Mouse (Mus musculus): ENCODE data around the gene Ddit4. TPM values are rescaled to one million over a fixed set of nuclear protein-coding genes. Genes with fewer than 3 reads are reported as not detected.
A peak's percentile ranks its signal among the peaks of the same experiment; 100 is the strongest.

The Ddit4 gene
- polyA plus RNA-seq, 1 experiment from 2014 or later, result 2.5 TPM

DNA sequence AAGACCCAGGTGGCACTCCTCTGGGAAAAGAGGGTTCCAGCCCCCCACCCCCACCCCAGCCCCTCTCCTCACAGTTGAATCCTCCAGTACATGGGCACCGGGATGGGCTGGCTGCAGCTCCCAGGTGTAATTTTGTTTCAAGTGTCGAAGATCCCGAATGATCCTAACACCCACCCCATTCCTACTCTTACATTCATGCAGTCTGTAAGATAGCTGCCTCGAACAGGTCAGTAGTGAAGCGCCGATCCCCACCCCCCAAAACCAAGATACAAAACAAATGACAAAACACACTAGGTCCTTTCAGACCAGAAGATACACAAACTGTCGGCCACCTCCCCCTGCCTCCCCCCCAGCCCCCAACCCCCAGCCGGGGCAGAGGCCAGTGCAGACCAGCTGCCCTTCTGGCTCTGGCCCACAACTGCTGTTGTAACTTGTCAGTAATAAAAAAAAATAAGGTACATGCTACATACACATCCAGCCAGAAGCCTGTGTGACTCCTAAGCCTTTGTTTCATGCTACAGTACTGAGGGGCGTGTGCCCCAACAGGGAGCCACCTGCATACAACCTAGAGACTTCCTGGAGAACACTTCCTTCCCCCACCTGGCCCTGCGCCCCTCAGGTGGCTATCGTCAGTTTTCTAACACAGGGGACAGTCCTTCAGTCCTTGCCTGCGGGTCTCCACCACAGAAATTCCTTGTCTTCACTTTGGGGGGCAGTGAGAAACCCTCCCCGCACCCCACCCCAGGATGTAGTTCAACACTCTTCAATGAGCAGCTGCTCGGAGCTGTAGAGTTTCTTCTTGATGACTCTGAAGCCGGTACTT is 1.6 kb downstream of the Ddit4 start:
- no peaks in the 10 kb centered on the region for H3K9me3 ChIP-seq (ENCODE audit: control insufficient read depth, low read depth, low read length)
- peak overlapping the region; percentile 93 for H3K27ac ChIP-seq (ENCODE audit: low read length)
- H3K4me1 ChIP-seq (ENCODE audit: control insufficient read depth, insufficient read depth, low read length), result peaks cover 21% of the 10 kb centered on the region
- H3K36me3 ChIP-seq (ENCODE audit: control insufficient read depth, insufficient read depth, low read length), result no peaks in the 10 kb centered on the region
- peak overlapping the region; percentile 90 for H3K9ac ChIP-seq (replicated peaks; ENCODE audit: low read depth, low read length)
- peak overlapping the region; percentile 91 for H3K4me2 ChIP-seq (replicated peaks; ENCODE audit: low read depth, low read length)
- ATAC-seq (ENCODE audit: insufficient number of reproducible peaks, insufficient read depth, low FRiP score, low read depth), result no peak
- H3K27me3 ChIP-seq (ENCODE audit: control insufficient read depth, insufficient read depth, low read length), result no peaks in the 10 kb centered on the region
- H3K4me3 ChIP-seq (ENCODE audit: low read depth, low read length), result peak overlapping the region; percentile 97
- 31% methylated on average over 15 of the region's 15 CpGs for WGBS

DNA sequence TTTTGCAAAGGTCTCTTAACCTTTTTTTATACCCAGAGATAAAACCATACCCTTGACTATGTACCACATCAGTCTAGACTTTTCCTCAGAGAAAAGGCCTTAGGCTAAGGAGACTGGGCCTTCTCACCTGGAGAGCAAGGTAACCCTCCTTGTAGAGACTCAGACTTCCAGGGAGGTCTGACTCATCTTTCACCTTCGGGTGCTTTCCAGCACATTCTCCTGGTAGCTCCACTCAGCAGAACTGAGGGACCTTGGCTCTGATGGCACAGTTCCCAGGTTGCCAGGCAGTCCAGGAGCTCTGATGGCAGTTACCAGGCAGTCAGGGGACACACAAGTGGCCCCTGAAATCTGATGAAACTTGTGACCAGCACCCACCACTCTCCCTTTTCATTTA is 2.4 kb downstream of the Ddit4 start:
- peak overlapping the region; percentile 91 for H3K4me2 ChIP-seq (replicated peaks; ENCODE audit: low read depth, low read length)
- H3K36me3 ChIP-seq (ENCODE audit: control insufficient read depth, insufficient read depth, low read length), result no peaks in the 10 kb centered on the region
- H3K27me3 ChIP-seq (ENCODE audit: control insufficient read depth, insufficient read depth, low read length), result no peaks in the 10 kb centered on the region
- no peak overlapping the region for H3K9ac ChIP-seq (replicated peaks; ENCODE audit: low read depth, low read length)
- H3K4me3 ChIP-seq (ENCODE audit: low read depth, low read length), result peak overlapping the region; percentile 97
- no peaks in the 10 kb centered on the region for H3K9me3 ChIP-seq (ENCODE audit: control insufficient read depth, low read depth, low read length)
- no peak for ATAC-seq (ENCODE audit: insufficient number of reproducible peaks, insufficient read depth, low FRiP score, low read depth)
- WGBS, result 95% methylated on average over 1 of the region's 1 CpGs
- peaks cover 21% of the 10 kb centered on the region for H3K4me1 ChIP-seq (ENCODE audit: control insufficient read depth, insufficient read depth, low read length)
- H3K27ac ChIP-seq (ENCODE audit: low read length), result peak overlapping the region; percentile 53; the same call in 1 of the 2 replicates

DNA sequence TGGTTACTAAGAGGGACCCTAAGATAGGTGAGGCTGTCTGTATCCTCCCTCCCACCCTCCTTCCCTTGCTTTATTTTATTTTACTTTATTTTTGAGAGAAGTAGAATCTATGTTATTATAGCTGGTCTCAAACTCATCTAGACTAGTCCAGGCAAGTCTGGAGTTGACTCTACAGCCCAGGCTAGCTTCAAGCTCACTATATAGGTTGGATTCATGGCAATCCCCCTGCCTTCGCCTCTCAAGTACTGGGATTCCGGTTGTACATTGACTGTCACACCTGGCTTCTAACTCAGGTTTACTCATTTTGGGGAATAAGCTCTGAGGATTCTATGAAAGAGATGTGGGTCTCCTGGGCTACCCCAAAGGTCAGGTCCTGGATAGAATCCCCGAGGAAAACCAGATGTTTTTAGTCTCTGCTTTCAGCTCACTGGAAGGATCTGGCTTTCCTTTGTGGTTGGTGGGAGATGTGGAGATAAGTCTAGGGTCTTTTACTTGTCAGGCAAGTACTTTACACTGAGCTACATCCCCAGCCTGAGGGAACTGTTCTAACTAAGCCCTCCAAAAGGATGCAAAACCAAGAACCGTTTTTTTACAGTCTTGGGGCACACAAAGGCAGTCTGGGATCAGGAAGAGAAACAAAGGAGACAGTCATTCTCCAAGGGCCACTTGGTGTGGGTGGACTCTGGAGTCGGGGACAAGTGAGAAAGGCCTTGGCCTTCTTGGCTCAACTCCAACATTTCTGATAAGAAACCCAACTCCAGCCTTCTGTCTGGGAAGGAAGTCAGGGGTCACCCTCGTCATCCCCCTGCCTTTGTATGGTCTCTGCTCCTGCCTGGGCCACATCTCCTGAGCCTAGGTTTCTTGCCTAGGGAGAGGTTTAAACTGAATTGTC is 3.0 kb downstream of the Ddit4 start:
- H3K4me2 ChIP-seq (replicated peaks; ENCODE audit: low read depth, low read length), result 0 out of 2 replicates have a peak overlapping the region, but pooled peaks have one; percentile 91
- no peaks in the 10 kb centered on the region for H3K9me3 ChIP-seq (ENCODE audit: control insufficient read depth, low read depth, low read length)
- no peak for ATAC-seq (ENCODE audit: insufficient number of reproducible peaks, insufficient read depth, low FRiP score, low read depth)
- no peak overlapping the region for H3K9ac ChIP-seq (replicated peaks; ENCODE audit: low read depth, low read length)
- H3K4me1 ChIP-seq (ENCODE audit: control insufficient read depth, insufficient read depth, low read length), result peaks cover 22% of the 10 kb centered on the region
- peak overlapping the region; percentile 53; the same call in 1 of the 2 replicates for H3K27ac ChIP-seq (ENCODE audit: low read length)
- no peaks in the 10 kb centered on the region for H3K36me3 ChIP-seq (ENCODE audit: control insufficient read depth, insufficient read depth, low read length)
- H3K4me3 ChIP-seq (ENCODE audit: low read depth, low read length), result no peak overlapping the region
- no peaks in the 10 kb centered on the region for H3K27me3 ChIP-seq (ENCODE audit: control insufficient read depth, insufficient read depth, low read length)
- WGBS, result 43% methylated on average over 6 of the region's 6 CpGs

DNA sequence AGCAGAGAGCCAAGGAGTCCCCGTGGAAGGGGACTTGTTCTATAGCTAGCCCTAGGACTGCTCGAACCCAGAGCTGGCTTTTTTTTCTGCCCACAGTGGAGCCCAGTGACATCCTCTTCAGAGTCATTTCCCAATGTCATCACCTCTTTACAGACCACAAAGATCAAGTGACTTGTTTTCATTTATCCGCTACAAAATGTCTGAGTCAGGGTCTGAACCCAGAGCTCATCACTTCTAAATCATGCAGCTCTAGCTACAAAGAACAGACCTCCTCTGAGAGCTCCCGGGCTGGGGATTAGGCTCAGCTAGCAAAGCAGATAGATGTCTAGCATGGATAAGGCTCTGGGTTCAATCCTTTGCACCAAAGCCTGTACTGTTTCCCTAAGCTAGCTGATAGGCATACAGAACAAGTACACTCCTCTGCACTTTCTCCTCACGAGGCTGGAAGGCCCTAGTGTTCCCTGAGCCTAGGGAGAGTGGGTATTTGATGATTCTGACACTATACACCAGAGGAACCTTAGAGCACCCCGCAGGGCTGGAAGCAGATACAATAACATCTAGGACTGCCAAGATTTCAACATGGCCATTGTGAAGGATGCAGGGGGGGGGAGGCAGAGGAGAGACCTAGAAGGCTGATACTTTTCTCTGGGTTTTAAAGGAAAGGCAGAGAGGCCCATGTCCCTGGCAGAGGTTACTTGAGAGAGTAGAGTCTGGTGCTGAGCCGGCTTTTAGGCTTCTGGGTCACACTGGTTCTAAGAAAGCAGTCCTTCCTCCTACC is 4.1 kb downstream of the Ddit4 start:
- no peak overlapping the region for H3K9ac ChIP-seq (replicated peaks; ENCODE audit: low read depth, low read length)
- WGBS, result 63% methylated on average over 7 of the region's 7 CpGs
- H3K27ac ChIP-seq (ENCODE audit: low read length), result peak overlapping the region; percentile 11; the same call in 1 of the 2 replicates
- H3K4me1 ChIP-seq (ENCODE audit: control insufficient read depth, insufficient read depth, low read length), result peaks cover 33% of the 10 kb centered on the region
- no peaks in the 10 kb centered on the region for H3K27me3 ChIP-seq (ENCODE audit: control insufficient read depth, insufficient read depth, low read length)
- no peak for ATAC-seq (ENCODE audit: insufficient number of reproducible peaks, insufficient read depth, low FRiP score, low read depth)
- H3K4me3 ChIP-seq (ENCODE audit: low read depth, low read length), result no peak overlapping the region
- no peak overlapping the region for H3K4me2 ChIP-seq (replicated peaks; ENCODE audit: low read depth, low read length)
- H3K36me3 ChIP-seq (ENCODE audit: control insufficient read depth, insufficient read depth, low read length), result no peaks in the 10 kb centered on the region
- no peaks in the 10 kb centered on the region for H3K9me3 ChIP-seq (ENCODE audit: control insufficient read depth, low read depth, low read length)

DNA sequence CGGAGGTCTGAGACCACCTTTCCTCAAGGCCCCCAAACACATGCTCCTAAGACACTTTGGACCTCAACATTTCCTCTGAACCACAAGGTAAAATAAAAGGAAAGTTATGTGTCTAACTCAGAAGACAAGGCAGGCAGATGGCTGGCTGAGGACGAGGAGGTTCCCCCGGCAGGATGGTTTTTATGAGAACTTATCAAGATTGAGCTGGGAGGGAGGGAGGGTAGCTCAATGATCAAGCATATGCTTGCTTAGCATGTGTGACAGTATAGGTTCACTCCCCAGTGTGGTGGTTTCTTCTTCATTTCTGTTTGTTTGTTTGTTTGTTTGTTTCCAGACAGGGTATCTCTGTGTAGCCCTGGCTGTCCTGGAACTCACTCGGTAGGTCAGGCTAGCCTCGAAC is 5.3 kb downstream of the Ddit4 start:
- 87% methylated on average over 5 of the region's 5 CpGs for WGBS
- H3K4me3 ChIP-seq (ENCODE audit: low read depth, low read length), result no peak overlapping the region
- no peak overlapping the region for H3K9ac ChIP-seq (replicated peaks; ENCODE audit: low read depth, low read length)
- ATAC-seq (ENCODE audit: insufficient number of reproducible peaks, insufficient read depth, low FRiP score, low read depth), result no peak
- no peak overlapping the region for H3K27ac ChIP-seq (ENCODE audit: low read length)
- H3K4me2 ChIP-seq (replicated peaks; ENCODE audit: low read depth, low read length), result no peak overlapping the region
- H3K36me3 ChIP-seq (ENCODE audit: control insufficient read depth, insufficient read depth, low read length), result no peaks in the 10 kb centered on the region
- H3K27me3 ChIP-seq (ENCODE audit: control insufficient read depth, insufficient read depth, low read length), result no peaks in the 10 kb centered on the region
- H3K9me3 ChIP-seq (ENCODE audit: control insufficient read depth, low read depth, low read length), result no peaks in the 10 kb centered on the region
- H3K4me1 ChIP-seq (ENCODE audit: control insufficient read depth, insufficient read depth, low read length), result peaks cover 34% of the 10 kb centered on the region

DNA sequence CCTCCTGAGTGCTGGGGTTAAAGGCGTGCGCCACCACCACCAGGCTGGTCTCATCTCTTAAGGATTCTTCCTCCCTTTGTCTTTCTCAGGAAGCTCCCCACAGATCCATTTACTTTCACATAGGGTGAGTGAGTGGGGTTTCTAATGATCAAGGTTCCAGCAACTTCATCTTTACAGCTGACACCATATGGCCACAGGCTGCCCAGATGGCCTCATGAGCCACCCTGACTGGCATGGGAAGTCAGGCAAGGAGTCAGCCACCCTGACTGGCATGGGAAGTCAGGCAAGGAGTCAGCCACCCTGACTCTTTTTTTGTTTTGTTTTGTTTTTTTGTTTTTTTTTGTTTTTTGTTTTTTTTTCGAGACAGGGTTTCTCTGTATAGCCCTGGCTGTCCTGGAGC is 6.2 kb downstream of the Ddit4 start:
- WGBS, result 92% methylated on average over 3 of the region's 3 CpGs
- Histone ChIP-seq H3K27ac (ENCODE audit: low read length) (no peak overlapping the region), H3K4me2 (replicated peaks; ENCODE audit: low read depth, low read length) (no peak overlapping the region), H3K27me3 (ENCODE audit: control insufficient read depth, insufficient read depth, low read length) (no peaks in the 10 kb centered on the region), H3K4me1 (ENCODE audit: control insufficient read depth, insufficient read depth, low read length) (peaks cover 30% of the 10 kb centered on the region), H3K4me3 (ENCODE audit: low read depth, low read length) (no peak overlapping the region), H3K9me3 (ENCODE audit: control insufficient read depth, low read depth, low read length) (no peaks in the 10 kb centered on the region), H3K36me3 (ENCODE audit: control insufficient read depth, insufficient read depth, low read length) (no peaks in the 10 kb centered on the region), H3K9ac (replicated peaks; ENCODE audit: low read depth, low read length) (no peak overlapping the region)
- no peak for ATAC-seq (ENCODE audit: insufficient number of reproducible peaks, insufficient read depth, low FRiP score, low read depth)

DNA sequence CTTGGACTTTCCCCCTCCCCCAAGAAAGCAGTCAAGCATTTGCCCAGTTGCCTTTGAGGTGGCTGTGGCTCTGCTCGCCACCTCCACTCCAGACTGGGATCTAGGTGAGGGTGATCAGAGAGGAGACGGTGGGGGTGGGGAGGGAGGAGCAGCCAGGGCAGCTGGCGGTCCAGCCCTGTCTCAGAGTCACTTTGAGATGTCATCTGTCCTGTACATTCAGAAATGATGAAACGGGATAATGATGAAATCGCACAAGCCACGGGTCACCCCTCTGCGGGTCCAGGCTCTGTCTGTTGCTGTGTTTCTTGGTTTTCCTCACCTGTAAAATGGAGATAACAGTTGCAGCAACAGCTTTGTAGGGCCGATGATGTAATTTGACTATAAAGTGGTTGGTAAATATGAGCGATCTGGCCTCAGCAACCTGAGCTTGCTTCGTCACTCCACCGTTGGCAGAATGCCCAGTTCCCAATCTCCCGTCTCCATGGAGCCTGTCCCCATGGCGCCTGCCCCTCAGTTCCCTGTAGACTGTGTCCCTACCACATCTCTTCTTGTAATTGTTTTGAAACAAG is 8.1 kb downstream of the Ddit4 start:
- Histone ChIP-seq H3K4me3 (ENCODE audit: low read depth, low read length) (peak overlapping the region; percentile 16; the same call in 1 of the 2 replicates), H3K36me3 (ENCODE audit: control insufficient read depth, insufficient read depth, low read length) (no peaks in the 10 kb centered on the region), H3K27ac (ENCODE audit: low read length) (peak overlapping the region; percentile 3; the same call in 1 of the 2 replicates), H3K4me1 (ENCODE audit: control insufficient read depth, insufficient read depth, low read length) (peaks cover 13% of the 10 kb centered on the region), H3K9ac (replicated peaks; ENCODE audit: low read depth, low read length) (no peak overlapping the region), H3K4me2 (replicated peaks; ENCODE audit: low read depth, low read length) (peak overlapping the region; percentile 49), H3K27me3 (ENCODE audit: control insufficient read depth, insufficient read depth, low read length) (no peaks in the 10 kb centered on the region), H3K9me3 (ENCODE audit: control insufficient read depth, low read depth, low read length) (no peaks in the 10 kb centered on the region)
- 35% methylated on average over 13 of the region's 13 CpGs for WGBS
- peak; percentile 79 for ATAC-seq (ENCODE audit: insufficient number of reproducible peaks, insufficient read depth, low FRiP score, low read depth)
